Mouse (Mus musculus) kidney, adult 2 months (tissue): ENCODE data around the gene Sult2b1. TPM values are rescaled to one million over a fixed set of nuclear protein-coding genes. Genes with fewer than 3 reads are reported as not detected.

ENCODE experiments used
- DNase-seq: peaks from one replicate; pipeline ENCODE4 v3.0.0; 2021
- H3K27ac ChIP-seq: fragments of 200-500 bp; 2 replicates; pipeline ENCODE4 v1.5.1; 2012; ENCODE audit warnings: low read depth, low read length, control low read depth, inconsistent platforms; ENCODE audit not compliant: insufficient read depth
- H3K27me3 ChIP-seq: fragments of 200-500 bp; replicated peaks from 2 replicates; pipeline ENCODE4 v1.6.1; 2012; ENCODE audit warnings: mild to moderate bottlenecking, moderate library complexity, low read length, inconsistent platforms; ENCODE audit not compliant: control insufficient read depth, insufficient read depth
- H3K36me3 ChIP-seq: fragments of 200-500 bp; 2 replicates; pipeline ENCODE4 v1.6.1; 2012; ENCODE audit warnings: mild to moderate bottlenecking, moderate library complexity, low read length, inconsistent platforms; ENCODE audit not compliant: control insufficient read depth, insufficient read depth
- H3K4me1 ChIP-seq: fragments of 200-500 bp; 2 replicates; pipeline ENCODE4 v1.6.1; 2011; ENCODE audit warnings: low read length; ENCODE audit not compliant: control insufficient read depth, insufficient read depth
- H3K4me3 ChIP-seq: fragments of 200-500 bp; 2 replicates; pipeline ENCODE4 v1.5.1; 2011; ENCODE audit warnings: mild to moderate bottlenecking, low read depth, low read length, control low read depth; ENCODE audit not compliant: insufficient read depth
- CTCF ChIP-seq: fragments of 200-500 bp; conservative IDR thresholded peaks from 2 replicates; pipeline ENCODE4 v1.5.1; 2011; ENCODE audit warnings: low read depth, mild to moderate bottlenecking, control low read depth, low read length, moderate library complexity, mixed read lengths; ENCODE audit not compliant: insufficient read depth, insufficient read length
- POLR2A ChIP-seq: fragments of 200-500 bp; IDR thresholded peaks from one replicate; pipeline ENCODE4 v1.6.1; 2011; ENCODE audit warnings: low read depth, low read length, control low read depth
- WGBS: fragments of 180-500 bp; shearing (Covaris S2); methylation state at CpG from one replicate; pipeline ENCODE4 v1.1.7; 2018; 5-methylcytosine and 5-hydroxymethylcytosine counted together
- polyA plus RNA-seq: library from polyadenylated mRNA; depleted of rRNA; stranded (reverse); fragments of >200 nt; gene quantifications from 2 replicates; pipeline ENCODE4 v1.2.3, GENCODE M21; 2012

The Sult2b1 gene
- polyA plus RNA-seq, 1 experiment, result 6.1 TPM

GRCm38 (mm10) chr7:45824598-45824997, 40.1 kb upstream of the Sult2b1 start, which contains the start of gene Kcnj14:
TSS of gene Kcnj14 (minus strand) at chr7:45824782.
- H3K4me3 ChIP-seq, result no peak within 1 kb of the TSS
- no peak for DNase-seq
- TF ChIP-seq POLR2A, result no peak
- no peak for TF ChIP-seq CTCF
- H3K4me1 ChIP-seq, result no peaks in the 10 kb centered on the region
- H3K27ac ChIP-seq, result no peak within 1 kb of the TSS
- no peaks in the 10 kb centered on the region for H3K27me3 ChIP-seq
- no peaks in the 10 kb centered on the region for H3K36me3 ChIP-seq
- WGBS, result 76% methylated on average over 7 of the region's 7 CpGs

GRCm38 (mm10) chr7:45820913-45821312, 36.4 kb upstream of the Sult2b1 start:
- no peak for DNase-seq
- no peak overlapping the region for H3K27ac ChIP-seq
- no peaks in the 10 kb centered on the region for H3K4me1 ChIP-seq
- TF ChIP-seq CTCF (no peak), POLR2A (no peak)
- H3K4me3 ChIP-seq, result no peak overlapping the region
- no peaks in the 10 kb centered on the region for H3K27me3 ChIP-seq
- no peaks in the 10 kb centered on the region for H3K36me3 ChIP-seq

GRCm38 (mm10) chr7:45819843-45820242, 35.4 kb upstream of the Sult2b1 start:
- Histone ChIP-seq H3K4me3 (no peak overlapping the region), H3K27ac (no peak overlapping the region), H3K27me3 (no peaks in the 10 kb centered on the region), H3K36me3 (no peaks in the 10 kb centered on the region), H3K4me1 (no peaks in the 10 kb centered on the region)
- no peak for DNase-seq
- 15% methylated on average over 25 of the region's 25 CpGs for WGBS
- TF ChIP-seq POLR2A, result no peak
- no peak for TF ChIP-seq CTCF

- WGBS, result 78% methylated on average over 2 of the region's 2 CpGs
- TF ChIP-seq CTCF (no peak), POLR2A (no peak)
- no peaks in the 10 kb centered on the region; the same call in 1 of the 2 replicates for H3K4me1 ChIP-seq
- no peaks in the 10 kb centered on the region for H3K36me3 ChIP-seq
- no peak overlapping the region for H3K4me3 ChIP-seq
- no peak for DNase-seq
- no peaks in the 10 kb centered on the region for H3K27me3 ChIP-seq
- no peak overlapping the region for H3K27ac ChIP-seq
These were observed 31.5 kb upstream of the Sult2b1 start for GRCm38 (mm10) chr7:45815984-45816351.

- no peaks in the 10 kb centered on the region; the same call in 1 of the 2 replicates for H3K4me1 ChIP-seq
- no peak for DNase-seq
- no peaks in the 10 kb centered on the region for H3K27me3 ChIP-seq
- H3K27ac ChIP-seq, result no peak overlapping the region
- H3K36me3 ChIP-seq, result no peaks in the 10 kb centered on the region
- 66% methylated on average over 10 of the region's 10 CpGs for WGBS
- TF ChIP-seq CTCF (no peak), POLR2A (no peak)
- no peak overlapping the region for H3K4me3 ChIP-seq
These were observed 31.0 kb upstream of the Sult2b1 start for GRCm38 (mm10) chr7:45815323-45815983.

- no peaks in the 10 kb centered on the region for H3K27me3 ChIP-seq
- H3K4me1 ChIP-seq, result no peaks in the 10 kb centered on the region; the same call in 1 of the 2 replicates
- H3K36me3 ChIP-seq, result no peaks in the 10 kb centered on the region; the same call in 1 of the 2 replicates
- H3K4me3 ChIP-seq, result no peak overlapping the region
- WGBS, result 3% methylated on average over 5 of the region's 5 CpGs
- no peak for TF ChIP-seq POLR2A
- no peak for TF ChIP-seq CTCF
- DNase-seq, result no peak
- no peak overlapping the region for H3K27ac ChIP-seq
These were observed 30.4 kb upstream of the Sult2b1 start for GRCm38 (mm10) chr7:45814841-45815240.

GRCm38 (mm10) chr7:45813787-45814779, 29.6 kb upstream of the Sult2b1 start, which contains the start of gene Cyth2:
TSS of gene Cyth2 (minus strand) at chr7:45814581.
- peak within 1 kb of the TSS; percentile 92 for H3K4me3 ChIP-seq
- peak within 1 kb of the TSS; percentile 79 for H3K27ac ChIP-seq
- H3K36me3 ChIP-seq, result no peaks in the 10 kb centered on the region; the same call in none of the 2 replicates
- peak; percentile 100 for DNase-seq
- H3K27me3 ChIP-seq, result no peaks in the 10 kb centered on the region
- WGBS, result under 1% methylated on average over 86 of the region's 92 CpGs
- no peaks in the 10 kb centered on the region; the same call in 1 of the 2 replicates for H3K4me1 ChIP-seq
- no peak for TF ChIP-seq CTCF
- no peak for TF ChIP-seq POLR2A
